Mouse (Mus musculus) testis, adult 2 months (tissue): Measurements from ENCODE around the gene Lyrm1.

ENCODE experiments used
- CTCF ChIP-seq: fragments of 200-500 bp; IDR thresholded peaks from 2 replicates; pipeline ENCODE4 v1.5.1; 2012; ENCODE audit warnings: low read depth, mild to moderate bottlenecking, inconsistent platforms, low read length, moderate library complexity; ENCODE audit not compliant: control insufficient read depth, insufficient read depth, insufficient replicate concordance
- POLR2A ChIP-seq: fragments of 200-500 bp; IDR thresholded peaks from 2 replicates; pipeline ENCODE4 v1.6.1; 2012; ENCODE audit warnings: low read depth, mild to moderate bottlenecking, inconsistent platforms, low read length, moderate library complexity; ENCODE audit not compliant: control insufficient read depth

GRCm38 (mm10) chr7:119965651-119966395 lies 70.2 kb downstream of the Lyrm1 start:
- TF ChIP-seq POLR2A = no peak
- no peak for TF ChIP-seq CTCF
